Mouse (Mus musculus): Measurements from ENCODE around the gene Gm20481. TPM values are rescaled to one million over a fixed set of nuclear protein-coding genes. Genes with fewer than 3 reads are reported as not detected.

Gm20481 gene
- total RNA-seq, 1 experiment from 2014 or later: not detected

- ATAC-seq (replicated peaks; ENCODE audit: insufficient number of reproducible peaks, low FRiP score, low TSS enrichment, poor library complexity, severe bottlenecking): no peak
Observed at GRCm38 (mm10) chr17:35017706-35018030, 48.0 kb downstream of the Gm20481 start.

DNA sequence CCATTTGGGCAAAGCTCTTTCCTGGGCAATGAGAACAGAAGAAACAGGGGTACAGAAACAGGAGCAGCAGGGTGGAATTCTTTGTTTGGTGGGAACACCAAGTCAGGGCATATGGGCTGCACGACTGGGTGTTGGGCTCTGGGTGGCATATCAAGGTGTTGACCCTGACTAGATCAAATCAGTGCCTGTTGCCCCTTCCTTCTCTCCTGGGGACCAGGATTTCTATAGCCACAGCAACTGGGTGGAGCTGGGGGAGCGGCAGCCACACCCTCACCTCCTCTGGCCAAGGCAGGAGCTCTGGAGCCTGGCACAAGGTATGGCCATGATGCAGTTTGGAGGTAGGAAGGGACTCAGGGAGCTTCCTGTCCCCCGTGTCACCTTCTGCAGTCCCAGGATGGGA, 48.5 kb downstream of the Gm20481 start:
- ATAC-seq (replicated peaks; ENCODE audit: insufficient number of reproducible peaks, low FRiP score, low TSS enrichment, poor library complexity, severe bottlenecking): no peak

DNA sequence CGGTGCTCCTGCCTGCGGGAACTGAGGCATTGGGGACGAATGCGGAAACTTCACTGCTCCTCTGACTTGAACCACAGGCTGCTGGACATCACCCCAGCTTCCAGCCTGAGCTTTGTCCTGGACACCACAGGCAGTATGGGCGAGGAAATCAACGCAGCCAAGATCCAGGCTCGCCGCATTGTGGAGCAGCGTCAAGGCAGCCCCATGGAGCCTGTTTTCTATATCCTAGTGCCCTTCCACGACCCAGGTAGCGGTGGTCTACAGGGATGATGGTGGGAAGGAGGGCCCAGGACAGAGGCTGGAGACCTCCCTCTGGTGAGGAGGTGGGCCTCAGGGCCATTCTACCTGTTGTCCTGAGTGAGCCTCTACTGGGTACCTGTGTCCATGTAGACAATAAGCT, 50.2 kb downstream of the Gm20481 start:
- no peak for ATAC-seq (replicated peaks; ENCODE audit: insufficient number of reproducible peaks, low FRiP score, low TSS enrichment, poor library complexity, severe bottlenecking)

GRCm38 (mm10) chr17:35020551-35020950, 50.8 kb downstream of the Gm20481 start:
- no peak for ATAC-seq (replicated peaks; ENCODE audit: insufficient number of reproducible peaks, low FRiP score, low TSS enrichment, poor library complexity, severe bottlenecking)

GRCm38 (mm10) chr17:35021163-35021808, 51.6 kb downstream of the Gm20481 start:
- ATAC-seq (replicated peaks; ENCODE audit: insufficient number of reproducible peaks, low FRiP score, low TSS enrichment, poor library complexity, severe bottlenecking): peak; percentile 67

Other genes with a start within 250 kb of the Gm20481 start
- gene C4b, start 226.0 kb upstream of the Gm20481 start, total RNA-seq (2017): 0.19 to 0.64 TPM (median 0.19 TPM) in 3 replicates
- not detected in 3 replicates for gene Cyp21a1, start 165.4 kb upstream of the Gm20481 start, total RNA-seq (2017)
- gene Stk19, start 133.0 kb upstream of the Gm20481 start, total RNA-seq (2017): 28.8 to 49.5 TPM (median 40.0 TPM) in 3 replicates
- gene Dxo, start 132.9 kb upstream of the Gm20481 start, total RNA-seq (2017): 13.2 to 57.9 TPM (median 29.1 TPM) in 3 replicates
- 55.7 to 103 TPM (median 62.4 TPM) in 3 replicates for gene Skiv2l, start 119.7 kb upstream of the Gm20481 start, total RNA-seq (2017)
- gene Nelfe, start 119.5 kb upstream of the Gm20481 start, total RNA-seq (2017): 16.3 to 45.3 TPM (median 33.1 TPM) in 3 replicates
- 1.1 to 4.8 TPM (median 2.8 TPM) in 3 replicates for gene Cfb, start 107.4 kb upstream of the Gm20481 start, total RNA-seq (2017)
- 0.57 to 1.7 TPM (median 1.6 TPM) in 3 replicates for gene Zbtb12, start 90.4 kb upstream of the Gm20481 start, total RNA-seq (2017)
- gene Gm20547, start 87.9 kb upstream of the Gm20481 start, total RNA-seq (2017): not detected in 3 replicates
- gene C2, start 71.6 kb upstream of the Gm20481 start, total RNA-seq (2017): not detected in 3 replicates
- gene Ehmt2, start 71.4 kb upstream of the Gm20481 start, total RNA-seq (2017): 92.4 to 105 TPM (median 102 TPM) in 3 replicates
- not detected in 3 replicates for gene Slc44a4, start 55.4 kb upstream of the Gm20481 start, total RNA-seq (2017)
- gene Neu1, start 38.7 kb upstream of the Gm20481 start, total RNA-seq (2017): 29.6 to 39.9 TPM (median 37.2 TPM) in 3 replicates
- 12.5 to 375 TPM (median 15.8 TPM) in 3 replicates for gene Hspa1b, start 10.7 kb upstream of the Gm20481 start, total RNA-seq (2017)
- gene Hspa1a, start 2.2 kb downstream of the Gm20481 start, total RNA-seq (2017): 4.9 to 201 TPM (median 8.6 TPM) in 3 replicates
- 1.1 to 1.7 TPM in 2 of 3 replicates, not detected in the other for gene Hspa1l, start 2.8 kb downstream of the Gm20481 start, total RNA-seq (2017)
- 9.3 to 13.9 TPM (median 10.6 TPM) in 3 replicates for gene Lsm2, start 11.9 kb downstream of the Gm20481 start, total RNA-seq (2017)
- 89.9 to 126 TPM (median 116 TPM) in 3 replicates for gene Vars, start 31.1 kb downstream of the Gm20481 start, total RNA-seq (2017)
- gene Vwa7, start 46.7 kb downstream of the Gm20481 start, total RNA-seq (2017): not detected in 3 replicates
- gene Sapcd1, start 58.1 kb downstream of the Gm20481 start, total RNA-seq (2017): 1.2 TPM in 1 of 3 replicates, not detected in the others
- gene Msh5, start 76.8 kb downstream of the Gm20481 start, total RNA-seq (2017): 0.76 to 1.6 TPM in 2 of 3 replicates, not detected in the other
- gene Clic1, start 80.1 kb downstream of the Gm20481 start, total RNA-seq (2017): 356 to 514 TPM (median 477 TPM) in 3 replicates
- 1.1 TPM in 1 of 3 replicates, not detected in the others for gene Ddah2, start 89.1 kb downstream of the Gm20481 start, total RNA-seq (2017)
- gene Ly6g6c, start 95.5 kb downstream of the Gm20481 start, total RNA-seq (2017): not detected in 3 replicates
- 0.57 to 3.1 TPM (median 0.75 TPM) in 3 replicates for gene Mpig6b, start 96.3 kb downstream of the Gm20481 start, total RNA-seq (2017)
- not detected in 3 replicates for gene Ly6g6e, start 107.0 kb downstream of the Gm20481 start, total RNA-seq (2017)
- gene Ly6g6d, start 108.2 kb downstream of the Gm20481 start, total RNA-seq (2017): 2.3 TPM in 1 of 3 replicates, not detected in the others
- 0.39 TPM in 1 of 3 replicates, not detected in the others for gene Ly6g6f, start 115.7 kb downstream of the Gm20481 start, total RNA-seq (2017)
- gene Abhd16a, start 119.4 kb downstream of the Gm20481 start, total RNA-seq (2017): 24.3 to 47.0 TPM (median 28.3 TPM) in 3 replicates
- gene Ly6g5c, start 138.4 kb downstream of the Gm20481 start, total RNA-seq (2017): not detected in 3 replicates
- not detected in 3 replicates for gene Ly6g5b, start 145.5 kb downstream of the Gm20481 start, total RNA-seq (2017)
- gene Gpank1, start 151.5 kb downstream of the Gm20481 start, total RNA-seq (2017): 62.4 to 126 TPM (median 65.8 TPM) in 3 replicates
- gene Csnk2b, start 152.1 kb downstream of the Gm20481 start, total RNA-seq (2017): 188 to 293 TPM (median 226 TPM) in 3 replicates
- gene D17H6S53E, start 156.5 kb downstream of the Gm20481 start, total RNA-seq (2017): 33.5 to 43.7 TPM (median 42.6 TPM) in 3 replicates
- gene Apom, start 162.1 kb downstream of the Gm20481 start, total RNA-seq (2017): 1.4 TPM in 1 of 3 replicates, not detected in the others
- 72.4 to 192 TPM (median 104 TPM) in 3 replicates for gene Bag6, start 165.3 kb downstream of the Gm20481 start, total RNA-seq (2017)
- 21.3 to 57.6 TPM (median 32.1 TPM) in 3 replicates for gene Prrc2a, start 195.0 kb downstream of the Gm20481 start, total RNA-seq (2017)
- gene Aif1, start 206.2 kb downstream of the Gm20481 start, total RNA-seq (2017): 20.7 to 64.8 TPM (median 31.9 TPM) in 3 replicates
- 763 to 1,006 TPM (median 964 TPM) in 3 replicates for gene Lst1, start 218.5 kb downstream of the Gm20481 start, total RNA-seq (2017)
- gene Ltb, start 224.5 kb downstream of the Gm20481 start, total RNA-seq (2017): 38.1 to 48.1 TPM (median 38.4 TPM) in 3 replicates
- 37.0 to 62.7 TPM (median 38.1 TPM) in 3 replicates for gene Tnf, start 232.1 kb downstream of the Gm20481 start, total RNA-seq (2017)
- 1.7 TPM in 1 of 3 replicates, not detected in the others for gene Lta, start 235.4 kb downstream of the Gm20481 start, total RNA-seq (2017)

Measured in monocyte, adult 5-6 weeks (primary cell).